Mouse (Mus musculus) bone marrow, adult 2 months (tissue): Measurements from ENCODE around the gene Nanos3.

ENCODE experiments used
- CTCF ChIP-seq: fragments of 200-500 bp; IDR thresholded peaks from 2 replicates; pipeline ENCODE4 v1.5.1; 2011; ENCODE audit warnings: low read length, control low read depth; ENCODE audit not compliant: control insufficient read depth, insufficient read depth
- POLR2A ChIP-seq: fragments of 200-500 bp; IDR thresholded peaks from 2 replicates; pipeline ENCODE4 v1.6.1; 2011; ENCODE audit warnings: low read depth, mild to moderate bottlenecking, control low read depth, low read length, borderline replicate concordance; ENCODE audit not compliant: control insufficient read depth

GRCm38 (mm10) chr8:84180530-84181190, 4.4 kb downstream of the Nanos3 start:
- no peak for TF ChIP-seq CTCF
- TF ChIP-seq POLR2A, result no peak
